Mouse (Mus musculus) liver, embryonic 14.5 days (tissue): ENCODE measurements around the gene Gramd1b. TPM values are rescaled to one million over a fixed set of nuclear protein-coding genes. Genes with fewer than 3 reads are reported as not detected.
A peak's percentile ranks its signal among the peaks of the same experiment; 100 is the strongest.

Experiments used
- ATAC-seq: fragments of 200-750 bp; cut with Nextera tagmentation; 2 replicates; pipeline ENCODE4 v1.8.0; 2017; ENCODE audit warnings: moderate number of reproducible peaks, mild to moderate bottlenecking, moderate library complexity; ENCODE audit not compliant: insufficient read depth
- DNase-seq, 3 experiments: peaks; one replicate each; pipeline ENCODE4 v3.0.0-alpha.2; 2012 to 2013; ENCODE audit warnings: low read depth in 3 of 3, low spot score in 3 of 3
- H3K27ac ChIP-seq: fragments of 300-500 bp; sonication (generic); 2 replicates; pipeline ENCODE4 v1.5.1; 2014; ENCODE audit warnings: moderate library complexity, mild to moderate bottlenecking, control low read depth, inconsistent platforms
- H3K27me3 ChIP-seq: fragments of 300-500 bp; sonication (generic); 2 replicates; pipeline ENCODE4 v1.6.1; 2014; ENCODE audit warnings: mild to moderate bottlenecking, low read length, moderate library complexity; ENCODE audit not compliant: control insufficient read depth, insufficient read depth
- H3K36me3 ChIP-seq: fragments of 300-500 bp; sonication (generic); replicated peaks from 2 replicates; pipeline ENCODE4 v1.6.1; 2014; ENCODE audit warnings: low read depth; ENCODE audit not compliant: control insufficient read depth, insufficient read depth
- H3K4me1 ChIP-seq, 2 experiments: fragments of 200-500 bp in 1 of 2; fragments of 300-500 bp in 1 of 2; sonication (generic) in 1 of 2; replicated peaks; 2 replicates each; pipeline ENCODE4 v1.6.1; 2012 to 2014; ENCODE audit warnings: antibody characterized with exemption in 1 of 2, inconsistent platforms in 1 of 2, low read length in 1 of 2; ENCODE audit not compliant: control insufficient read depth in 2 of 2, insufficient read depth in 2 of 2
- H3K4me2 ChIP-seq: fragments of 300-500 bp; sonication (generic); 2 replicates; pipeline ENCODE4 v1.6.1; 2014; ENCODE audit warnings: low read depth, mild to moderate bottlenecking, control low read depth, moderate library complexity
- H3K4me3 ChIP-seq, 2 experiments: fragments of 200-500 bp in 1 of 2; fragments of 300-500 bp in 1 of 2; sonication (generic) in 1 of 2; 2 replicates each; pipeline ENCODE4 v1.5.1; 2012 to 2014; ENCODE audit warnings: low read depth in 2 of 2, low read length in 2 of 2, mild to moderate bottlenecking in 2 of 2, control low read depth in 1 of 2, inconsistent platforms in 1 of 2, moderate library complexity in 1 of 2; ENCODE audit not compliant: insufficient read depth in 1 of 2
- H3K9ac ChIP-seq: fragments of 300-500 bp; sonication (generic); replicated peaks from 2 replicates; pipeline ENCODE4 v1.6.1; 2014; ENCODE audit warnings: mild to moderate bottlenecking, control low read depth, moderate library complexity
- H3K9me3 ChIP-seq: fragments of 300-500 bp; sonication (generic); 2 replicates; pipeline ENCODE4 v1.6.1; 2016; ENCODE audit warnings: low read length, mixed read lengths; ENCODE audit not compliant: control insufficient read depth
- CTCF ChIP-seq: IDR thresholded peaks from 2 replicates; pipeline ENCODE4 v1.5.1; 2016; ENCODE audit warnings: antibody characterized with exemption, low read depth, control low read depth
- EP300 ChIP-seq: IDR thresholded peaks from 2 replicates; pipeline ENCODE4 v1.6.1; 2016; ENCODE audit warnings: antibody characterized with exemption, low read depth
- WGBS: fragments of 180-500 bp; shearing (Covaris S2); extraction: QIAGEN DNeasy Blood & Tissue Kit; methylation state at CpG from one replicate; pipeline ENCODE4 v1.1.7; 2014; ENCODE audit not compliant: insufficient replicate concordance; 5-methylcytosine and 5-hydroxymethylcytosine counted together
- polyA plus RNA-seq, 2 experiments: library from polyadenylated mRNA; depleted of rRNA in 1 of 2; stranded (reverse) in 1 of 2; unstranded in 1 of 2; fragments of >200 nt; fragmentation: Nextera tagmentation in 1 of 2; extraction: Ambion mirVana in 1 of 2; gene quantifications; 2 replicates each; pipeline versions ENCODE4 v1.2.1 to v1.2.3; 2012 to 2014

Gene Gramd1b
- polyA plus RNA-seq, 2 experiments = 0.71 to 1.0 TPM

- no peak overlapping the region for H3K9ac ChIP-seq
- no peaks in the 10 kb centered on the region for H3K9me3 ChIP-seq
- no peak for DNase-seq
- H3K4me1 ChIP-seq = peaks cover 0 to 15% of the 10 kb centered on the region in 2 experiments; a peak in 2 of 4 replicates
- 42% methylated on average over 7 of the region's 7 CpGs for WGBS
- ATAC-seq = no peak
- H3K36me3 ChIP-seq = no peaks in the 10 kb centered on the region
- no peak for TF ChIP-seq EP300
- TF ChIP-seq CTCF = no peak
- no peaks in the 10 kb centered on the region for H3K27me3 ChIP-seq
- no peak overlapping the region for H3K27ac ChIP-seq
- no peak overlapping the region for H3K4me2 ChIP-seq
- H3K4me3 ChIP-seq = no peak overlapping the region
Measured at GRCm38 (mm10) chr9:40450417-40450714, 80.8 kb downstream of the Gramd1b start.

GRCm38 (mm10) chr9:40449610-40450416, 81.4 kb downstream of the Gramd1b start:
- TF ChIP-seq EP300 (no peak), CTCF (no peak)
- Histone ChIP-seq H3K9ac (no peak overlapping the region), H3K4me1 (peaks cover 0 to 11% of the 10 kb centered on the region in 2 experiments; a peak in 2 of 4 replicates), H3K36me3 (no peaks in the 10 kb centered on the region), H3K27ac (no peak overlapping the region), H3K27me3 (no peaks in the 10 kb centered on the region), H3K4me3 (no peak overlapping the region), H3K9me3 (no peaks in the 10 kb centered on the region), H3K4me2 (no peak overlapping the region)
- DNase-seq (no peak), ATAC-seq (peak; percentile 15; the same call in 1 of the 2 replicates)
- 33% methylated on average over 10 of the region's 10 CpGs for WGBS

GRCm38 (mm10) chr9:40448646-40449243, 82.4 kb downstream of the Gramd1b start:
- Histone ChIP-seq H3K4me3 (no peak overlapping the region), H3K9me3 (no peaks in the 10 kb centered on the region), H3K36me3 (no peaks in the 10 kb centered on the region), H3K4me1 (peaks cover 0 to 8% of the 10 kb centered on the region in 2 experiments; a peak in 2 of 4 replicates), H3K9ac (no peak overlapping the region), H3K27ac (no peak overlapping the region), H3K4me2 (no peak overlapping the region), H3K27me3 (no peaks in the 10 kb centered on the region)
- 85% methylated on average over 2 of the region's 2 CpGs for WGBS
- DNase-seq (no peak), ATAC-seq (no peak)
- TF ChIP-seq EP300 = no peak
- TF ChIP-seq CTCF = no peak

- Histone ChIP-seq H3K27me3 (no peaks in the 10 kb centered on the region), H3K9ac (no peak overlapping the region)
- WGBS = 60% methylated on average over 4 of the region's 4 CpGs
Measured at GRCm38 (mm10) chr9:40447265-40447664, 83.9 kb downstream of the Gramd1b start.

GRCm38 (mm10) chr9:40444961-40445360, 86.2 kb downstream of the Gramd1b start:
- Histone ChIP-seq H3K9me3 (no peaks in the 10 kb centered on the region), H3K9ac (no peak overlapping the region), H3K36me3 (no peaks in the 10 kb centered on the region), H3K27ac (no peak overlapping the region), H3K4me1 (peaks cover 0 to 4% of the 10 kb centered on the region in 2 experiments; a peak in 2 of 4 replicates), H3K4me3 (no peak overlapping the region), H3K27me3 (no peaks in the 10 kb centered on the region), H3K4me2 (no peak overlapping the region)
- ATAC-seq (no peak), DNase-seq (no peak)
- 67% methylated on average over 6 of the region's 6 CpGs for whole genome bisulfite sequencing
- no peak for TF ChIP-seq EP300
- no peak for TF ChIP-seq CTCF

More at GRCm38 (mm10) chr9:40447265-40447664, 83.9 kb downstream of the Gramd1b start:
- no peak overlapping the region for H3K4me2 ChIP-seq
- no peak for DNase-seq
- H3K9me3 ChIP-seq = no peaks in the 10 kb centered on the region
- H3K27ac ChIP-seq = no peak overlapping the region
- H3K36me3 ChIP-seq = no peaks in the 10 kb centered on the region
- no peak overlapping the region for H3K4me3 ChIP-seq
- H3K4me1 ChIP-seq = peaks cover 0 to 8% of the 10 kb centered on the region in 2 experiments; a peak in 2 of 4 replicates
- TF ChIP-seq EP300 (no peak), CTCF (no peak)
- no peak for ATAC-seq
